Mouse (Mus musculus): ENCODE results near the gene Ccdc34.

The Ccdc34 gene

GRCm38 (mm10) chr2:110180316-110180670 is 162.7 kb downstream of the Ccdc34 start:
- no peak for DNase-seq (ENCODE audit: low spot score in 2 of 2)

GRCm38 (mm10) chr2:110181666-110182065 is 164.0 kb downstream of the Ccdc34 start:
- no peak for DNase-seq (ENCODE audit: low spot score in 2 of 2)

GRCm38 (mm10) chr2:110182248-110182647 is 164.6 kb downstream of the Ccdc34 start:
- no peak for DNase-seq (ENCODE audit: low spot score in 2 of 2)

- no peak for DNase-seq (ENCODE audit: low spot score in 2 of 2)
Measured at GRCm38 (mm10) chr2:110182795-110183486, 165.3 kb downstream of the Ccdc34 start.

GRCm38 (mm10) chr2:110184071-110184470 is 166.5 kb downstream of the Ccdc34 start:
- DNase-seq (ENCODE audit: low spot score in 2 of 2), result no peak

DNA sequence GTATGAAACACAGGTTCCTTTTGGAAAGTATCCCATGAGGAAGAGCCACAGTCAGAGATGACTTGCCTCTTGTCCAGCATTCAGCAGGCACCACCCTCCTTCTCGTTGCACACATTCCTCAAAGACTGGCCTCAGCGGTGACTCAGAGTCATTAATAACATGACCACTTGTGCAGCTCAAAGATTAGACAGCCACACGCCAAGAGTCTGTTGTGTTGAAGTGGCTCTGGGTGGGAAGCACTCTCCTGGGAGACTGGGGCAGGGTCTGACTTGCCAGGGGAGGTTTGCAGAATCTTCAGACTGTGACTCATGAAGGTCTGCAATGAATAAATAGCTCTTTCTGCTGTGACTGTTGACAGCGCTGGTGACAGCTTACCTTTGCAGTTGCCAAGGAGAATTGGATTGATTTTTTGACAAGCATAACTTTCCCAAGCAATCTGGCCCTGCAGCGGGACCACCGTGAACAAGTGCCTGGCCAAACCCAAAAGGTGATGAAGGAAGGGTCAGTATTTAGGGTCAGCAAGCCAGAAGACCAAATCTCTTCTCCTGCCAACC is 168.9 kb downstream of the Ccdc34 start:
- no peak for DNase-seq (ENCODE audit: low spot score in 2 of 2)

DNA sequence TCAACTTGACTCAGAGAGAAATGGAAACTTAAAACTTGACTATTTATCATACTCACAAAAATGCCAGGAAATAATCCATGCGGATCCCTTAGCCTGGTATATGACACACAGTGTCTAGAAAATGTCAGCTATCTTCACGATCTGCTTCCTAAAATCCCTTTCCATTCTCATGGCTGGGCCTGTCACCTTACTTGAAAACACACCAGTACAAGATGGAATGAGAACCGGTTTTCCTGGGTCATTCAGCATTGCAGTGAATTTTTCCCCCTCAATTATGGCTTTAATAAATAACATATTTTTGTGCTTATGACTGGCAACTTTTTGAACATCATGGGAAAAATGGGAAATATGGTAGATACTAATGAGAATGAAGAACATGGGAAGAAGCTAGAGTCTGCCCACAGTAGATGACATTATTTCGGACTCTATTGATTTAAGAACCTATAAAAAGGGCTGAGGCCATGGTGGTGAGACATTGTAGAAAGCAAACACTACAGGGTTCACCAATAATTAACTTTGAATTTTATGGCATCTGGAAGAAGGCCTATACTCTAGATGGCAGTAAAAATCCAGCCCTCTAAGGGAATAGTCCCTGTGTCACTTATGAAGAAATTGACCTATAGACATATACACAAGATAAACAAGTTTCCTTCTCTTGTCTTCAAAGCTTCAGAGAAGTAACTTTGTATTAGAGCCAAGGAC is 171.2 kb downstream of the Ccdc34 start:
- no peak for DNase-seq (ENCODE audit: low spot score in 2 of 2)

DNA sequence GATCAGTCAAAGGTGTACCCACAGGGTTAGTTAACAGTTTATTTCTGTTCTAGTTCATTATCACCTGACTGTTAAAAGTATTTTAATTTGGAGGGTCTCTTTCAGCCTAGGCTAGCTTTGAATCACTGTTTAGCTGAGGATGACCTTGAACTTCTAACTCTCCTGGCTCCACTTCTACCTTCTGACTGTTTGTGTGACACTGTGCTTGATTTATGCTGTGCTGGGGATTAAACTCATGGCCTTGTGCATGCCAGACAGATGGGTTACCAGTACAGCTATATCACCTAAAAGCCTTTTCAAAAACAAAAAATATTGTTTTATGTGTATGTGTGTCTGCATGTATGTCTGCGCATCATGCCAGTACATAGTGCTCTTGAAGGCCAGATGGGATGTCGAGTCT is 172.8 kb downstream of the Ccdc34 start:
- DNase-seq (ENCODE audit: low spot score in 2 of 2), result no peak

- no peak for DNase-seq (ENCODE audit: low spot score in 2 of 2)
Measured at GRCm38 (mm10) chr2:110191186-110191690, 173.6 kb downstream of the Ccdc34 start.

GRCm38 (mm10) chr2:110191965-110192701 is 174.5 kb downstream of the Ccdc34 start:
- DNase-seq (ENCODE audit: low spot score in 2 of 2), result no peak

GRCm38 (mm10) chr2:110192702-110193312 is 175.2 kb downstream of the Ccdc34 start:
- no peak for DNase-seq (ENCODE audit: low spot score in 2 of 2)

GRCm38 (mm10) chr2:110196551-110196950 is 178.9 kb downstream of the Ccdc34 start:
- no peak for DNase-seq (ENCODE audit: low spot score in 2 of 2)

GRCm38 (mm10) chr2:110199648-110200047 is 182.0 kb downstream of the Ccdc34 start:
- DNase-seq (ENCODE audit: low spot score in 2 of 2), result no peak

- no peak for DNase-seq (ENCODE audit: low spot score in 2 of 2)
Measured at GRCm38 (mm10) chr2:110201770-110202169, 184.2 kb downstream of the Ccdc34 start.

DNA sequence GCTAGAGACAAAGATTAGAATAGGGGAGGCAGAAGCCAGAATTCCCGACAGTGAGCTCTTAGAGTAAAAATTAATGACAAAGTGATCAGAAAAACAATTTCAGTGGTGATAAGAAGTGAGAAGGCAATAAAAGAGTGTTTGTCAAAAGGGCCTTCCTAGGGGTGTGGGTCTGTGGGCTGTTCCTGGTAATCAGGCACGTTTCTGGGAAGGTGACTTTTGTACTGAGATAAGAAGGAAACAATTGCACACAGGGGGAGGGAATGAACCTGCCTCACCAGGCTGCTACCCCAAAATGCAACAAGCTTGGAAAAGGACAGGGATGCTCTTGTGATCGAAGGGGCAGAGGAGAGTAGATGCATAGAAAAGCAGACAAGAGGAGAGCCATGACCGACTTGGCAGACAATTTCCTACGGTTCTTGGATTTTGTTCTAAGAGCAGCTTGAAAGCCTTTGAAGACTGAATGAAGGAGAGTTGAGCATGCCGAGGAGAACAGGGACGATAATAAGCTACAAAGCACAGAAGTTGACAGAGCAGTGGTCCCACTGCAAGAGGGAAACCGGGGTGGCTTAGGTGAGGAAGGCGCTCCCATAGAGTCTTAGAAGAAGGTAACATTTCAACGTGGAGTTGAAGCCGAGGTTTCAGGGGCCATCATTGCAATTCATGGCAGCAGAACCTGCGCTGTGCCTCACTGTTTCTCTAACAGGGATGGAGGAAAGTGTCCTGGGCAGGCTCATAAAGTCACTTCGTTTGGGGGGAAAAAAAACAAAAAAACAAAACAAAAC is 185.3 kb downstream of the Ccdc34 start:
- no peak for DNase-seq (ENCODE audit: low spot score in 2 of 2)

DNA sequence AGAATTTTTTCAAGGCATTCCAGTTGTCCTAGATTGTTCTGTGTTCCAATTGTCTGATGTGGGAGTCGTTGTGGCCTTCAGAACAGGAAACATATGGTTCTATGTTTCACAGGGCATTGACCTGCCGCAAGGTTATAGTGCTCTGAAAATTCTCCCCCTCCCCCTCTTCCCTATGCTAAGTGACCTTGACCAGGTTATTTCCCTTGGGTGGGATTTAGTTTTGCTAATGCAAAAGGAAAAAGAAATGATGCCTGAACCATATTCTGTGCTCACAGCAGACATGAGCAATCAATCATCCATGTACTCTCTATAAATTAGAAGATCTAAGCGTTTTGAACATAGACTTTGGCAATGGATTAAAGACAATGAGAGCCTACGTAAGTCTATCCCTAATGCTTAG is 186.6 kb downstream of the Ccdc34 start:
- DNase-seq (ENCODE audit: low spot score in 2 of 2), result no peak

DNA sequence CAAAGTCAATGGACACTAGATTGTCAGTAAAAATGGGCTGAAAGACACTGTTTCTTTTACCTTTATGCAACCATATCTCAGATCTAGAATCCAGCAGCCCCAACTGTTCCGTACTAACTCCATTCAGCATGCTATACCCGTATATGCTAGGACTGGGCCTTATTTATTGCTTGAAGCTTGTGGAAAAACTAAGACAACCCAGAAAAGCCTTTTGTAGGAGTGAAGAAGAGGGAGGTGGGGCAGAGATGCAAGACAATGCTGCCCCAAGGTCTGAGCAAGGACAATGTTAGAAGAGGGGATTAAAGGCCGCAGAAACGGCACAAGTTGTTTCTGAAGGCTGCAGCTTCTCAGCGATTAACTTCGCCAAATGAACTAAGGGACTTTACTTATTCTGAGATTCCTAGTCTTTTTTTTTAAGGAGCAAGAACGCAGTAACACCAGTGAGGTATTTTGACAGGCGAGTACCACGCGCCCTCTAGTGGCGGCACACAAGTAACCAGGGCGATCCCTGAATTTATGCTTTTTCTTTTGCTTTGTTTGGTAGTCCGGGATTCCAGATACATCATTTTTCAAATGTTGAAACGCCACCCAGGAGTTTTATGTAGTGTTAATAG is 187.2 kb downstream of the Ccdc34 start:
- DNase-seq (ENCODE audit: low spot score in 2 of 2), result peak; percentile 37 to 70

DNA sequence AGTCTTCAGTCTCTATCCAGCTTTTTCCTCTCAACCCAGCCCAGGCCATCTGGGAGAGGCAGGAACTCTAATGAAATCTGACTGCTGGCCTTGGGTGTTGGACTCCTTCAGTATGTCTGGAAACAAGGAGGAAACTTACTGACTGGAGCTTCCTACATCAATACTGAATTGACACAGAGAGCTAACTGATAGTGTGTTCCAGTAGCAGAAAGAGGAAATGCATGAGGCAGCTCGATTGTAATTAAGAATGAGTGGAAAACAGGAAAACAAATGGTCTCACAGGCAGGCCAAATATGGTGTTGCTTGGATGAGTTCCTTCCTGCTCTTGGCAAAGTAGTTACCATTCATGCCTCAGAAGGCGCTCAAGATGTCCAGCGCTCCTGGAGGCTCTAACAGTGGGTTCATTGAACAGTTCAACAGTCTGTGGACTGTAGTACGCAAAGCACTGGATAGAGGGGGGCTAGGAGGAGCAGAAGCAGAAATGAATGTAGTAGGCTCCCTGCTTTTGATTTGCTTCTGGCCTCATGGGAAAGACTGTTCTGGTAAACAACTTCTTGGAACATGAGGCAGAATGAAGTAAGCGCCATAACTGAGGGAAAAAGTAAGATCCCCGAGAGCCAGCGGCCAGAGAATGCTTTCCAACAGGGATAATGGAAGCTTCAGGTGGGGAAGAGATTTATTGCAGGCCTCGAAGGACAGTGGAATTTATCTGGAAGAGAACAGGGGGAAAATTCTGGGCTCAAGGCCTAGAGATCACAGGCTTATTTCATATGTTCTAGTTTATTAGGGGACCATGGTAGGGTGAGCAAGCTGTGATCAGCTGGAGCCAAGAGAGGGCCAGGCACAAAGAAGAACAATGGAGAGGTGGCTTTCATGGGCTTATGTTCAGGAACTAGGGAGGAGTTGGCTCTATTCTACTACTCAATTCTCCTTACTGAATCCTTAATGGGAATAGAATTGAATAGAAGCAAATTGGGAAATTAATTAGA is 193.2 kb downstream of the Ccdc34 start:
- peak; percentile 16 to 44 for DNase-seq (ENCODE audit: low spot score in 2 of 2)

GRCm38 (mm10) chr2:110214278-110214677 is 196.7 kb downstream of the Ccdc34 start:
- DNase-seq (ENCODE audit: low spot score in 2 of 2), result no peak
